Mouse (Mus musculus) thymus, postnatal 36 days (tissue): ENCODE measurements around the gene Atp6v1g2.
A peak's percentile ranks its signal among the peaks of the same experiment; 100 is the strongest.

Experiments
- DNase-seq, 2 experiments: peaks; one replicate each; pipeline ENCODE4 v3.0.0; 2022; ENCODE audit warnings: mixed read lengths in 2 of 2

Gene Atp6v1g2

DNA sequence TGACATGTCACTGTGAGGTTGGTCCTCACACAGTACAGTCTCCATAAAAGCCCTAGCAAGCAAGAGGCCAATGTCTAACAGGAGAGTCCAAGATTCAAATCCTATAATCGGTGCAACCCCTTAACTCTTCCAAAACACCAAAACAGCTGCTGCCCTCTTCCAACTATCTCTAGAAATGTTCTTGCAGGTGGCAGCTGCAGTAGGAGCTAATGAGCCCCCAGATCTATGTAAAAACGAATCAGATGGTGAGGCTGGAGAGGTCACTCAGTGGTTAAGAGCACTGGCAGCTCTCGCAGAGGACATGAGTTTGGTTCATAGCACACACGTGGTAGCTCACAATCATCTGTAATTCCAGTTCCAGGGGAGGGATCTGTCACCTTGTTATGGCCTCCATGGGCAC is 22.2 kb downstream of the Atp6v1g2 start:
- no peak for DNase-seq

DNA sequence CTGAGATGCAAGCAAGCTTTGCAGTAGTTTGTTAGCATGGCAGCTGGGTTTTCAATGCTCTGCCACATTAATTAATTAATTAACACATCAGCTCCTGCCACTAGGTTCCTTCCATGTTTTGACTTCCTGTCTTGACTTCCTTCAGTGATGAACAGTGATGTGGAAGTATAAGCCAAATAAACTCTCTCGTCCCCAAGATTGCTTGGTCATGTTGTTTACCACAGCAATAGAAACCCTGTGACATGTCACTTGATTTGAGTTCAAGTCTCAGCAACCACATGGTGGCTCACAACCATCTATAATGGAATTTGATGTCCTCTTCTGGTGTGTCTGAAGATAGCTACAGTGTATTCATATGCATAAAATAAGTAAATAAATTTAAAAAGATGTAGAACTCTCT is 23.9 kb downstream of the Atp6v1g2 start:
- DNase-seq = no peak

DNA sequence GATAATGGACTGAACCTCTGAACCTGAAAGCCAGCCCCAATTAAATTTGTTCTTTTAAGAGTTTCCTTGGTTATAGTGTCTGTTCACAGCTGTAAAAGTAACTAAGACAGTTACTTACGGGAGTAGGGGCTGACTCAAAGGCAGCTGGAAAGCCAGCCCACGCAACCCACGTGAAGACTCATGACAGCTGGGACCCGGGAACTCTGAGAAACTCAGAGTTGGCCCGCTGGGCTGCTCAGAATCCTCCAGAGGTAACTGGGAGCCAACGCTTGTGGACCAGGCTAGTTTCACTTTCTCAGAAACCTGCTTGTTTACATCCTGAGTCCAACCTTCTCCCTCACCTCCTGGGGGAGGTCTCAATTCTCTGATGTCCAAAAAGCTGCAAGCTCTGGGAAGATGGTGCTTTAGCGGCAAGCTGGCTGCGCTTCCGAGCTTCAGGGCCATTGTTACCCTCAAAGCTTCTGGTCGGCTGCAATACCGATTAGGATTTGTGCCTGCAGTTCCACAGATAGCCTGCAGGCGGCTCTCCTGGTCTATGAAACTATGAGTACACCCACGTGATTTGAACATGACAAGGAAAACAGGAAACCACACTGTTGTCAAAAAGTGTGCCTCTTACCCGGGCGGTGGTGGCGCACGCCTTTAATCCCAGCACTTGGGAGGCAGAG is 24.5 kb downstream of the Atp6v1g2 start:
- peak; percentile 93 to 95 for DNase-seq

DNA sequence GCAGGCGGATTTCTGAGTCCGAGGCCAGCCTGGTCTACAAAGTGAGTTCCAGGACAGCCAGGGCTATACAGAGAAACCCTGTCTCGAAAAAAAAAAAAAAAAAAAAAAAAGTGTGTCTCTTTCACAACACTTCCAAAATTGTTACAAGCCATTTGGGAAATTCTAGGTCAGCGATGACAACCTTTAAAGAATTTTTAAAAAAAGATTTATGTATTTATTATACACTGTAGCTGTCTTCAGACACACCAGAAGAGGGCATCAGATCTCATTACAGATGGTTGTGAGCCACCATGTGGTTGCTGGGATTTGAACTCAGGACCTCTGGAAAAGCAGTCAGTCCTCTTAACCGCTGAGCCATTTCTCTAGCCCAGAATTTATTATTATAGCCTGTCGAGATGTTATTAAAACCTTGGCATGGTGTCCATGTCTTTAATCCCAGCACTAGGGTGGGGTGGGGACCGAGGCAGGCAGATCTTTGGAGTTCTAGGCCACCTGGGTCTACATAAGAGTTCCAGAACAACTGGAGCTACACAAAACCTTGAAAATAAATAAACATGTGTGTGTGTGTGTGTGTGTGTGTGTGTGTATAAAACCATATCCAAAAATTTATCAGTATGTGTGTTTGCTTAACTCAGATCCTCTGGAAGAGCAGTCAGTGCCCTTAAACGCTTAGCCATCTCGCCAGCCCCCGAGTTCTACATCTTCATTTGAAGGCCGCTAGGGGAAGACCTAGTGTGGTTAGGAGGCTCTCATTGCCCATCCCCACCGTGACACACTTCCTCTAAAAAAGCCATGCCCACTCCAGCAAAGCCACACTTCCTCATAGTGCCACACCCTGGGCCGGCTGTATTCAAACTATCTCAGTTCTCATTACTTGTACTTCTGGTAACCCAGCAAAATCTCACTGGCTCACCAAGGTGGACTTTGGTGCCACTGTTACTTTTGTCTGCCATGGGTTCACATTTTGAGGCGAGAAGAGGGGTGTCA is 25.3 kb downstream of the Atp6v1g2 start:
- DNase-seq = peak in 1 of 2 experiments; percentile 29

DNA sequence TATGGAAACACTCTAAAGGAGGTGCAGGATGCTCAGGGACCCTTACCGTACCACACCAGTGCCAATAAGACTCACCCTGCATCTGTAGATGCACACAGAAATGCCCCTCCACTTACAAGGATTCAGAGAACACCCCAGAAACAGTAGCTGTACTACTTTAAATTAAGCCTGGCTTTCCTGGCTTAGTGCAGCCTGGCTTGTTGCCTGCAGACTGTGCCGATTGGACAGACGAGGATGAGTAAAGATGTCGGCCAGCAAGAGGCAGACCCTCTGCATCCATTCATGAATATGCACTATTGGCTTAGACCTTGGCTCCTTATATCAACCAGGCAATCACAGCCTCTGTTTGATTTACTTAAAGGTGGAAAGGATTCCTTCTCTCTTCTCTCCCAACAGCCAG is 26.2 kb downstream of the Atp6v1g2 start:
- no peak for DNase-seq

DNA sequence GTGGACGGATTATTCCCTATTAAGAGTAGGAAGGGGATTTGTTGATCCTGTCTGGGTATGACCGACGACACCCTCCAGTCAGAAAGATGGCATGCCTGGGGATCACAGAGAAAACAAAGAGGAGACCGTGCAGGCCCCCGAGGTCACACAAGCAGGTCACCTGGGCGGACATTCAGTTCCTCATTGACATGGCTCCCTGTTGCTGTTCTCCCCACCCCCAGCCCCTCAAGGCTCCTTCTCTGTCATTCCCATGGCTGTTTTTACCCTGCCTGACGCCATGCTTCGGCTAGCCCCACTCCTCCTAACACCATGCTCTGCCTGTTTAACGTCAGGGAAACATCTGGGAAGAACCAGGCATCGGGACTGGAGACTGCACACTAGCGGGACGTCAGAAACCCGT is 28.2 kb downstream of the Atp6v1g2 start:
- DNase-seq = no peak

DNA sequence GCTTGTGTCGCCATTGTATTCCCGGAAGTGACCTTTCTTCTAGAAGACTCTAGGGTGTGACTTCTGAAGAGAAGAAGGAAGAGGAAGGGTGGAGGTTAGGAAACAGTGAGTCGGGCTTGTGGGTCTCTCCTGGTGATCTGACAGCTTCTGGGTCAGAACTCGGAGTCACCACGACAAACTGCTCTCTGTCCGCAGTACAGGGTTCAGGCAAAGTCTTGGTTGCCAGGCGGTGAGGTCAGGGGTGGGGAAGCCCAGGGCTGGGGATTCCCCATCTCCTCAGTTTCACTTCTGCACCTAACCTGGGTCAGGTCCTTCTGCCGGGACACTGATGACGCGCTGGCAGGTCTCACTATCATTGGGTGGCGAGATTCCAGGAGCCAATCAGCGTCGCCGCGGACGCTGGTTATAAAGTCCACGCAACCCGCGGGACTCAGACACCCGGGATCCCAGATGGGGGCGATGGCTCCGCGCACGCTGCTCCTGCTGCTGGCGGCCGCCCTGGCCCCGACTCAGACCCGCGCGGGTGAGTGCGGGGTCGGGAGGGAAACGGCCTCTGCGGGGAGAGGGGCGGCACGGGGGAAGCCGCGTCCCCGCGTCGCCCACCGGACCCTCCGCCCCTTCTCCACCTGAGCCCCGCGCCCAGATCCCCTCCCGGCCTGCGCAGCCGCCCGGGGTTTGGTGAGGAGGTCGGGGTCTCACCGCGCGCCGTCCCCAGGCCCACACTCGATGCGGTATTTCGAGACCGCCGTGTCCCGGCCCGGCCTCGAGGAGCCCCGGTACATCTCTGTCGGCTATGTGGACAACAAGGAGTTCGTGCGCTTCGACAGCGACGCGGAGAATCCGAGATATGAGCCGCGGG is 29.4 kb downstream of the Atp6v1g2 start, which contains the start of gene H2-D1:
Gene H2-D1, plus strand, starts transcription at position 67 of the 859 bp plus-strand sequence.
- DNase-seq = peak; percentile 97 to 98

DNA sequence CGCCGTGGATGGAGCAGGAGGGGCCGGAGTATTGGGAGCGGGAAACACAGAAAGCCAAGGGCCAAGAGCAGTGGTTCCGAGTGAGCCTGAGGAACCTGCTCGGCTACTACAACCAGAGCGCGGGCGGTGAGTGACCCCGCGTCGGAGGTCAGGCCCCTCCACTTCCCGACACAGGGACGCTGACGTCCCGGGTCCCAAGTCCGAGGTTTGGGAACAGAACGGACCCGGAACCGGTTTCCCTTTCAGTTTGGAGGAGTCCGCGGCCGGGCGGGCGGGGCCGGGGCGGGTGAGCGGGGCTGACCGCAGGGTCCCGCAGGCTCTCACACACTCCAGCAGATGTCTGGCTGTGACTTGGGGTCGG is 30.0 kb downstream of the Atp6v1g2 start:
- DNase-seq = no peak

DNA sequence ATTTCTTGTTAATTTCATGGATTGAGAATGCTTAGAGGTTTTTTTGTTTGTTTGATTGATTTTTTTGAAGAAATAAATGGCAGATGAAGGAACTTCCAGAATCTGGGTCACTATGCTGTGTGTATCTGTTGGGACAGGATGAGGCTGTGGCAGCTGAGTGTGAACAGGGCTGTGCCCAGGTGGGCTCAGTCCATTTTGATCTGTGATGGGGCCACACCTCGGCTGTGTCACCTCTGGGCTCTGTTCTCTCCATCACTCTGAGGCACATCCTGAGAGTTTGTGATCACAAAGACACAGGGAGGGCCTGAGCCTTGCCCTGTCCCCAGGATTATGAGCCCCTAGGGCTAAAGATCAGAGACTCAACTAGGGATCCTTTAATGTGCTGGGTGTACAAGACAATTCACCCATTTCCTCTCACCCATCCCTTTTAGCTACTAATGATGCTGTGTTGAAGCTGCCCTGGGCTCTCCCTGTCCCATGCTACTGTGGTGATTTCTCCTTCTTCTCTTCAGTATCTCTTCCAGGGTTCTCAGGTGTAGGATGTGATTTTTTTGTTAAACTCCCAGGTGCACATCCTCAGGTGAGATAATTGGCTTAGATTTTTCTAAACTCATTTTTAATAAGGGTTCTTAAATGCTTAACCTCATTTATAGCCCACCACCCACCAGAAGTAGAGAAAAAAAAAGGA is 34.1 kb downstream of the Atp6v1g2 start:
- no peak for DNase-seq

DNA sequence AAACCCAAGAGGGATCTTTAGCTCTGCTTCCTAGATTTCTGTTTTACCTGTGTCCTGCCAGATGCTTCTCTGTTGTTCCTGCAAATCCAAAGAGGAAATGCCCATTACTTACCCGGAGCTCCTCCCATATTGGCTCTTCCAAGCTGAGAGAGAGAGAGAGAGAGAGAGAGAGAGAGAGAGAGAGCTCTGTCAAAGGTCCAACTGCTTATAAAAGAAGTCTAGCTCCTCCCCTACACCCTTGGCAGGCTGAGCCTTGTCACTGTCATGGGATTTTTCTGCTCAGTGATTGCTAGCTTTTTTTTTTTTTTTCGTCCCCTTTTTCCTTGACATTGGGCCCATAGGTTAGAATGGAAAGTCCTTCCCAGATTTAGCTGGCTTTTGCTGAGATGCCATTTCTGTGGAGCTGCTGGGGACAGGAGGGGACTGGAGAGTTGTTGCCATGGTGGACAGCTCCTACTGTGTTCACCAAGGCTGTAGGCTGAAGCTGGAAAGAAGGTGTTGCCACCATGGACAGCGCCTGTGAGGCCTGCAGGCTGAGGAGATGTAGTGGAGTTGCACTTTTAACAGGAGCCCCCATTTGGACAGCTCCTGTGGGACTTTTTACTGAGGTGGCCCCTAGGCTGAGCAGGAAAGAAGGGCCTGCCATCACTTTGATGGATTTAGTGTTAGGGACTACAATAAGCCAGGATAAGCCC is 36.3 kb downstream of the Atp6v1g2 start:
- peak; percentile 35 to 40 for DNase-seq

DNA sequence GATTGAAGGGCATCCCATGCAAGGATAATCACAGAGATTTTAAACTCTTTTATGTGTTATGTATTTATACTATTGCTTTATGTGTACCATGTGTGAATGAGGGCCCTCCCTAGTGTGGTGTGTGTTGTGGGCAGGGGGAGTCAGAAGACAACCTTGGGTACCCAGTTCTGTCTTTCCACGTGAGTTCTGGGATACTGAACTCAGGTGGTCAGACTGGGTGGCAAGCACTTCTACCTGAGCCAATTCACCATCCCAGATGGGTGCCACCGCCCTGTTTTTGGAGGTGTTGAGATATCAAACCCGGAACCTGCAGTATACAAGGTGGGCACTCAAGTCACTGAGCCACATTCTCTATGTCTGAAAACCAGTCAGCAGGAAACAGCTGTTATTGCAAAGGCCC is 38.8 kb downstream of the Atp6v1g2 start:
- DNase-seq = no peak

DNA sequence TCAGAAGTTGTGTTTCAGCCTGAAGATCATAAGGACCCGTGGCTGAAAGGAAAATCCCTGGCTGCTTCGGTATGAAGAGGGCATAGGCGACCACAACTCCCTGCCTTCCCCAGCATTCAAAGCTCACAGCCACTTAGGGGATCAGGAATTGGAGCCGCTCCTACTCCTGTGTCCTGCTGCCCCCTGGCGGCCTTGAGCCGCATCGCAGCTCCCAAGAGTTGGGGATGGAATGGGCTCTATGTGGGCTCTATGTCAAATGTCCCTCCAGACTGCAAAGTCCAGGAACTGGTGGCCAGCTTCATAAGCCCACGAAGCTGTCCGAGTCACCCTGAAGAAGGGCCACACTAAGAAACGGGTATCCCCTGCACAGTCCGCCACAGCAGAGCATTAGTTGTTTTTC is 41.3 kb downstream of the Atp6v1g2 start:
- peak; percentile 79 to 86 for DNase-seq

DNA sequence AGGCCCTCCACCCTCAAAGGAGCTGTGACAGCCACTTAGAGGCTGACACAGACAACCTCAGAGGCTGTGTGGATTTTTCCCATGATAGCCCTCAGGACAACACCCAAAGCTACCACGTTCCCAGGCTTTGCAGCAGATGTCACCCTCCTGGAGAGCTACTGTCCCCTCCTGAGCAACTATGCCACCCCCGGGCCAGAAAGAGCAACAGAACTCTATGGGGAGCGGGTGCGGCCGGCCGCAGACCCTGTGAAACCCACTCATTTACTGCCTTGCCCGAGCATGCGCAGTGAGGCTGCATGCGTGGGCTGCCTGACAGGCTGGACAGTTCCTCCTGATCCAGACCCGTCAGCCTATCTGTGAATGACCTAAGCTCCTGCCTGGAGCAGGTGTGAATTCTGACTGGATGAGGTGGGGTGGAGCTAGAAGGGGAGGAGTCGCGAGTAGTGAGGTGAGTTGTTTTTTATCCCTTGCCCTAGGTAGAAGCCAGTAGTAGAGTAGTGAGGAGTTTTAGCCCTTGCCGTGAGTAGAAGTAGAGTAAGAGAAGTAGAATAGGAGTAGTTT is 42.9 kb downstream of the Atp6v1g2 start:
- no peak for DNase-seq

DNA sequence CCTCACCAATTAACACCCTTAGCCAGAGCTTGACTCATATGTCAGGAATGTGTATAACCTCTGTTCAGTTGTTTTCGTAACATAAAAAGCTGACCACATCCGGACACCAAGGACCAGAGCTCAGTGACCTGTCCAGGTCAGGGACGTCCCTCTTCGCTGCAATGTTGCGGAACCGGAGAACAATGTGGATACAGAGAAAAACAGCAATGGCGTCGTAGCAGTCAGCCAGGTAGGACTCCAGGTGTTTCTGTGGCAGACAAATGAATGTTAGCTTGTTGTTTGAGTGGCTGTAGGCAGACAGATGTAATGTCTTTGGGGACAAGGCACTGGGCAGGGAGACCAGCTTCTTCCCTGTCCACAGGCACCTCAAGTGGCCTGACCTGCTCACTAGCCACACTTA is 44.6 kb downstream of the Atp6v1g2 start:
- DNase-seq = no peak

DNA sequence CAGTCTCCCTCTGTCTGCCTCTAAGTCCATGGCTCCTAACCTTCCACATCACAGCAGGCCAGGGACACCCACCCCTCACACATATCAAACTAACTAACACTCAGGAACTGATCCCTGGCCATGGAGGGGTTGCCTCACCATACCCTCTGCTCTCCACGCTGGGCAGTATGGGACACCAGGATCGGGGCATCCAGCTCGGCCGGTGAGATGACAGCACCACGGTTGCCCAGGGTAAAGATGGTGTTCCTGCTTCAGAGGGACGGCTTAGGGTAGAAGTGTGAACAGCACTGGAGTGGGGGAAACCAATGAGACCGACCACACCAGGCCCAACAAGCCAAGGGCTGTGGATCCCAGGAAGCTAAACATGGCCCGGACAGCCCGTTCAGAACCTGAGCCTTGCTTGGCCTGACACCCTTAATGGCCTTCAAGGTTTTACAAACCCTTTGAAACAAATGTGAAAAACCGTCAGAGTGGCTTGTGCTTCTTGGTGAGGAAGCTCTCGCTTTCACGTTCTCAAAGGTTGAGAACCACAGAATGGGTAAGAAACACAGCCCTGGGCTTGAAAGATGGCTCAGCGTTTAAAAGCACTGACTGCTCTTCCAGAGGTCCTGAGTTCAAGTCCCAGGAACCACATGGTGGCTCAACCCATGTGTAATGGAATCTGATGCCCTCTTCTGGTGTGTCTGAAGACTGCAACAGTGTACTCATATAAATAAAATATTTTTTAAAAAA is 45.7 kb downstream of the Atp6v1g2 start:
- DNase-seq = no peak

DNA sequence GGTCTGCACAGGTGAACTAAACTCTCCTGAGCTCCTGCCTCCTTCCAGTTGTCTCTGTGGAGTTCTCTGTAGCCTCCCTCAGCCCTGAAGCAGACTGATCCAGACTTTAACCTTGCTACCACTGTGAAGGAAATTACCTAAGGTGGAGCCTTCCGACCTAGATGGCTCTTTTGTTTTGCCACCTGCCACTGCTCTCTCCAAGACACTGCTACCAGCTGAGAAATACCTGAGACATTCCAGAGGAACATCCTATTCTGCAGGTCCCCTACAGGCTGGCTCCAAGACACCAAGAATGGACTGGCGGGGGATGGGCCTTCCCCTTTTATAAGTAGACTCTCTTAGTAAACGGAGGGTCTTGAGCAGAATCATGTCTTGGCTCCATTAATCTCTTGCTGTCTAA is 46.8 kb downstream of the Atp6v1g2 start:
- DNase-seq = no peak

DNA sequence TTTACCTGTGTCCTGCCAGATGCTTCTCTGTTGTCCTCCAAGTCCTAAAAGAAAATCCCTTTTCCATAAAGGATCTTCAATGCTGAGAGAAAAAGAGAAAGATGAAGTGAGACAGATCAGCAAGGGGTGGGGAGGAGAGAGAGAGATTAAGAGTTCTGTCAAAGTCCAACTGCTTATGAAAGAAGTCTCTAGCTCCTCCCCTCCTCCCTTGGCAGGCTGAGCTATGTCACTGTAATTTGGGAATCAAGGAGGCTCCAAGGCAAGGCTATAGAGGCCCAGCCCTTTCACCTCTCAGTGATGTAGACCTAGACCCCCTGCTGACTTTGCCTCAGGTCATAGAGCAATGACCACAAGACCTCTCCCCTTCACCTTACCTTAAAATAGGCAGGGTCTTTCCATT is 52.0 kb downstream of the Atp6v1g2 start:
- DNase-seq = no peak
